Mouse (Mus musculus) limb, embryonic 13.5 days (tissue): ENCODE measurements around the gene Snn. TPM values are rescaled to one million over a fixed set of nuclear protein-coding genes. Genes with fewer than 3 reads are reported as not detected.

ENCODE experiments used
- ATAC-seq: fragments of 200-750 bp; cut with Nextera tagmentation; 2 replicates; pipeline ENCODE4 v1.8.0; 2017; ENCODE audit warnings: low read depth, moderate number of reproducible peaks, moderate TSS enrichment; ENCODE audit not compliant: low FRiP score
- H3K27ac ChIP-seq: fragments of 300-500 bp; sonication (generic); 2 replicates; pipeline ENCODE4 v1.5.1; 2015; ENCODE audit warnings: inconsistent platforms, mild to moderate bottlenecking, moderate library complexity
- H3K27me3 ChIP-seq: fragments of 300-500 bp; sonication (generic); 2 replicates; pipeline ENCODE4 v1.6.1; 2015; ENCODE audit warnings: mild to moderate bottlenecking, inconsistent platforms
- H3K36me3 ChIP-seq: fragments of 300-500 bp; sonication (generic); 2 replicates; pipeline ENCODE4 v1.6.1; 2015; ENCODE audit warnings: inconsistent platforms, mild to moderate bottlenecking, moderate library complexity
- H3K4me1 ChIP-seq: fragments of 300-500 bp; sonication (generic); 2 replicates; pipeline ENCODE4 v1.6.1; 2015; ENCODE audit warnings: inconsistent platforms
- H3K4me2 ChIP-seq: fragments of 300-500 bp; sonication (generic); replicated peaks from 2 replicates; pipeline ENCODE4 v1.6.1; 2015; ENCODE audit warnings: inconsistent platforms, mild to moderate bottlenecking, moderate library complexity
- H3K4me3 ChIP-seq: fragments of 300-500 bp; sonication (generic); 2 replicates; pipeline ENCODE4 v1.5.1; 2015; ENCODE audit warnings: moderate library complexity, mild to moderate bottlenecking, inconsistent platforms
- H3K9ac ChIP-seq: fragments of 300-500 bp; sonication (generic); 2 replicates; pipeline ENCODE4 v1.6.1; 2015; ENCODE audit warnings: mild to moderate bottlenecking, inconsistent platforms
- H3K9me3 ChIP-seq: fragments of 300-500 bp; sonication (generic); 2 replicates; pipeline ENCODE4 v1.6.1; 2016; ENCODE audit warnings: inconsistent platforms
- WGBS: fragments of 180-500 bp; shearing (Covaris S2); methylation state at CpG from one replicate; pipeline ENCODE4 v1.1.7; 2015; 5-methylcytosine and 5-hydroxymethylcytosine counted together
- polyA plus RNA-seq: library from polyadenylated mRNA; unstranded; fragments of >200 nt; fragmentation: Nextera tagmentation; extraction: Ambion mirVana; gene quantifications from 2 replicates; pipeline ENCODE4 v1.2.1, GENCODE M21; 2015

Gene Snn
- polyA plus RNA-seq, 1 experiment from 2014 or later = 44.0 TPM

GRCm38 (mm10) chr16:11069710-11070420 is 9.1 kb downstream of the Snn start:
- no peak overlapping the region for H3K27ac ChIP-seq

GRCm38 (mm10) chr16:11071176-11071575 is 10.4 kb downstream of the Snn start:
- no peak for ATAC-seq
- Histone ChIP-seq H3K27me3 (no peaks in the 10 kb centered on the region), H3K9me3 (no peaks in the 10 kb centered on the region), H3K36me3 (peaks cover 55% of the 10 kb centered on the region), H3K4me3 (no peak overlapping the region), H3K4me1 (peaks cover 42% of the 10 kb centered on the region), H3K27ac (no peak overlapping the region), H3K4me2 (no peak overlapping the region), H3K9ac (no peak overlapping the region)
- 87% methylated on average over 5 of the region's 5 CpGs for WGBS

More at GRCm38 (mm10) chr16:11069710-11070420, 9.1 kb downstream of the Snn start:
- no peak for ATAC-seq
- no peaks in the 10 kb centered on the region for H3K9me3 ChIP-seq
- H3K4me2 ChIP-seq = peak overlapping the region; percentile 15
- no peaks in the 10 kb centered on the region for H3K27me3 ChIP-seq
- peaks cover 51% of the 10 kb centered on the region for H3K4me1 ChIP-seq
- H3K36me3 ChIP-seq = peaks cover 42% of the 10 kb centered on the region
- H3K9ac ChIP-seq = no peak overlapping the region; the same call in 1 of the 2 replicates
- WGBS = 73% methylated on average over 7 of the region's 7 CpGs
- H3K4me3 ChIP-seq = no peak overlapping the region

- Histone ChIP-seq H3K4me3 (no peak overlapping the region), H3K9ac (no peak overlapping the region), H3K27me3 (no peaks in the 10 kb centered on the region), H3K27ac (no peak overlapping the region), H3K36me3 (peaks cover 63% of the 10 kb centered on the region), H3K4me1 (peaks cover 42% of the 10 kb centered on the region), H3K9me3 (no peaks in the 10 kb centered on the region), H3K4me2 (no peak overlapping the region)
- 96% methylated on average over 4 of the region's 4 CpGs for whole genome bisulfite sequencing
- ATAC-seq = no peak
Observed at GRCm38 (mm10) chr16:11071887-11072286, 11.1 kb downstream of the Snn start.

- H3K9me3 ChIP-seq = no peaks in the 10 kb centered on the region
- no peaks in the 10 kb centered on the region for H3K27me3 ChIP-seq
- 0 out of 2 replicates have a peak overlapping the region, but pooled peaks have one; percentile 15 for H3K27ac ChIP-seq
- peaks cover 37% of the 10 kb centered on the region for H3K4me1 ChIP-seq
- 0 out of 2 replicates have a peak overlapping the region, but pooled peaks have one; percentile 4 for H3K9ac ChIP-seq
- peaks cover 67% of the 10 kb centered on the region for H3K36me3 ChIP-seq
- H3K4me3 ChIP-seq = no peak overlapping the region
- no peak for ATAC-seq
- H3K4me2 ChIP-seq = no peak overlapping the region
- 87% methylated on average over 8 of the region's 8 CpGs for WGBS
Observed at GRCm38 (mm10) chr16:11072454-11072853, 11.7 kb downstream of the Snn start.

- no peak overlapping the region for H3K27ac ChIP-seq
- H3K9ac ChIP-seq = no peak overlapping the region
- peaks cover 31% of the 10 kb centered on the region for H3K4me1 ChIP-seq
- H3K9me3 ChIP-seq = no peaks in the 10 kb centered on the region
- 88% methylated on average over 6 of the region's 6 CpGs for WGBS
- H3K4me2 ChIP-seq = no peak overlapping the region
- H3K27me3 ChIP-seq = no peaks in the 10 kb centered on the region
- peaks cover 73% of the 10 kb centered on the region for H3K36me3 ChIP-seq
- H3K4me3 ChIP-seq = no peak overlapping the region
- ATAC-seq = no peak
Observed at GRCm38 (mm10) chr16:11073060-11073459, 12.3 kb downstream of the Snn start.

- H3K9ac ChIP-seq = no peak overlapping the region
- WGBS = 85% methylated on average over 9 of the region's 9 CpGs
- no peaks in the 10 kb centered on the region for H3K27me3 ChIP-seq
- no peaks in the 10 kb centered on the region for H3K4me1 ChIP-seq
- H3K4me3 ChIP-seq = no peak overlapping the region
- H3K4me2 ChIP-seq = no peak overlapping the region
- ATAC-seq = no peak
- peaks cover 96% of the 10 kb centered on the region for H3K36me3 ChIP-seq
- no peaks in the 10 kb centered on the region for H3K9me3 ChIP-seq
- H3K27ac ChIP-seq = no peak overlapping the region
Observed at GRCm38 (mm10) chr16:11077601-11078201, 17.0 kb downstream of the Snn start.

GRCm38 (mm10) chr16:11078216-11078869 is 17.6 kb downstream of the Snn start:
- Histone ChIP-seq H3K9ac (no peak overlapping the region), H3K27me3 (no peaks in the 10 kb centered on the region), H3K27ac (no peak overlapping the region), H3K4me2 (no peak overlapping the region), H3K9me3 (no peaks in the 10 kb centered on the region), H3K4me3 (no peak overlapping the region), H3K36me3 (peaks cover 96% of the 10 kb centered on the region), H3K4me1 (no peaks in the 10 kb centered on the region)
- WGBS = 84% methylated on average over 3 of the region's 3 CpGs
- ATAC-seq = no peak

GRCm38 (mm10) chr16:11084181-11084580 is 23.4 kb downstream of the Snn start:
- no peaks in the 10 kb centered on the region for H3K4me1 ChIP-seq
- peaks cover 93% of the 10 kb centered on the region for H3K36me3 ChIP-seq
- H3K27ac ChIP-seq = no peak overlapping the region
- no peak overlapping the region for H3K4me3 ChIP-seq
- H3K4me2 ChIP-seq = no peak overlapping the region
- no peak overlapping the region for H3K9ac ChIP-seq
- no peak for ATAC-seq
- 90% methylated on average over 8 of the region's 8 CpGs for WGBS
- H3K9me3 ChIP-seq = no peaks in the 10 kb centered on the region
- H3K27me3 ChIP-seq = no peaks in the 10 kb centered on the region

GRCm38 (mm10) chr16:11086299-11086698 is 25.6 kb downstream of the Snn start:
- Histone ChIP-seq H3K9me3 (no peaks in the 10 kb centered on the region), H3K4me2 (no peak overlapping the region), H3K27ac (no peak overlapping the region), H3K27me3 (no peaks in the 10 kb centered on the region), H3K4me3 (no peak overlapping the region), H3K4me1 (no peaks in the 10 kb centered on the region), H3K36me3 (peaks cover 92% of the 10 kb centered on the region), H3K9ac (no peak overlapping the region)
- ATAC-seq = no peak
- 90% methylated on average over 3 of the region's 3 CpGs for WGBS

GRCm38 (mm10) chr16:11086856-11087588 is 26.3 kb downstream of the Snn start:
- WGBS = 70% methylated on average over 5 of the region's 5 CpGs
- no peak overlapping the region for H3K9ac ChIP-seq
- no peaks in the 10 kb centered on the region for H3K9me3 ChIP-seq
- H3K4me3 ChIP-seq = no peak overlapping the region
- no peaks in the 10 kb centered on the region for H3K27me3 ChIP-seq
- no peak overlapping the region for H3K27ac ChIP-seq
- no peak overlapping the region for H3K4me2 ChIP-seq
- H3K4me1 ChIP-seq = no peaks in the 10 kb centered on the region
- no peak for ATAC-seq
- peaks cover 93% of the 10 kb centered on the region for H3K36me3 ChIP-seq

GRCm38 (mm10) chr16:11090836-11091570 is 30.3 kb downstream of the Snn start:
- 74% methylated on average over 10 of the region's 10 CpGs for WGBS
- Histone ChIP-seq H3K9me3 (no peaks in the 10 kb centered on the region), H3K36me3 (peaks cover 80% of the 10 kb centered on the region), H3K27me3 (no peaks in the 10 kb centered on the region), H3K9ac (no peak overlapping the region), H3K4me2 (no peak overlapping the region), H3K27ac (no peak overlapping the region), H3K4me1 (no peaks in the 10 kb centered on the region), H3K4me3 (no peak overlapping the region)
- no peak for ATAC-seq
